Mouse (Mus musculus): ENCODE data around the gene Apoc2. TPM values are rescaled to one million over a fixed set of nuclear protein-coding genes. Genes with fewer than 3 reads are reported as not detected.
"Not testable (repeated sequence)": the region's sequence is repeated elsewhere in the genome, so short reads cannot be mapped to it uniquely, and the experiment has no call there.

The Apoc2 gene
- polyA plus RNA-seq, 1 experiment from 2014 or later = 4.9 TPM

- no peak for ATAC-seq (replicated peaks; ENCODE audit: insufficient number of reproducible peaks, low FRiP score, low TSS enrichment)
- H3K36me3 ChIP-seq (ENCODE audit: control insufficient read depth, insufficient read depth, low read length) = no peaks in the 10 kb centered on the region
- peaks cover 18% of the 10 kb centered on the region for H3K4me1 ChIP-seq (ENCODE audit: control insufficient read depth, insufficient read depth, low read length)
- no peak overlapping the region for H3K9ac ChIP-seq (ENCODE audit: low read depth, low read length)
- no peak overlapping the region for H3K4me3 ChIP-seq (ENCODE audit: low read depth, low read length)
- H3K27ac ChIP-seq (ENCODE audit: low read depth, low read length) = no peak overlapping the region
- no peak overlapping the region for H3K4me2 ChIP-seq
- H3K9me3 ChIP-seq (replicated peaks; ENCODE audit: control insufficient read depth, low read length) = no peaks in the 10 kb centered on the region
- H3K27me3 ChIP-seq (ENCODE audit: control insufficient read depth, insufficient read depth, low read length) = no peaks in the 10 kb centered on the region
- WGBS (ENCODE audit: insufficient replicate concordance) = 93% methylated on average over 2 of the region's 2 CpGs
Observed at GRCm38 (mm10) chr7:19688611-19689010, 10.9 kb upstream of the Apoc2 start.

GRCm38 (mm10) chr7:19688101-19688500, 10.4 kb upstream of the Apoc2 start:
- H3K27ac ChIP-seq (ENCODE audit: low read depth, low read length) = no peak overlapping the region
- H3K27me3 ChIP-seq (ENCODE audit: control insufficient read depth, insufficient read depth, low read length) = no peaks in the 10 kb centered on the region
- no peaks in the 10 kb centered on the region for H3K36me3 ChIP-seq (ENCODE audit: control insufficient read depth, insufficient read depth, low read length)
- no peak overlapping the region for H3K4me2 ChIP-seq
- H3K4me1 ChIP-seq (ENCODE audit: control insufficient read depth, insufficient read depth, low read length) = peaks cover 13% of the 10 kb centered on the region
- WGBS (ENCODE audit: insufficient replicate concordance) = 89% methylated on average over 10 of the region's 10 CpGs
- H3K9ac ChIP-seq (ENCODE audit: low read depth, low read length) = no peak overlapping the region
- H3K9me3 ChIP-seq (replicated peaks; ENCODE audit: control insufficient read depth, low read length) = no peaks in the 10 kb centered on the region
- ATAC-seq (replicated peaks; ENCODE audit: insufficient number of reproducible peaks, low FRiP score, low TSS enrichment) = no peak
- no peak overlapping the region for H3K4me3 ChIP-seq (ENCODE audit: low read depth, low read length)

GRCm38 (mm10) chr7:19686927-19687583, 9.3 kb upstream of the Apoc2 start:
- ATAC-seq (replicated peaks; ENCODE audit: insufficient number of reproducible peaks, low FRiP score, low TSS enrichment) = not testable (repeated sequence)

GRCm38 (mm10) chr7:19686521-19686920, 8.8 kb upstream of the Apoc2 start:
- no peaks in the 10 kb centered on the region for H3K9me3 ChIP-seq (replicated peaks; ENCODE audit: control insufficient read depth, low read length)
- no peak overlapping the region for H3K27ac ChIP-seq (ENCODE audit: low read depth, low read length)
- 83% methylated on average over 6 of the region's 6 CpGs for WGBS (ENCODE audit: insufficient replicate concordance)
- ATAC-seq (replicated peaks; ENCODE audit: insufficient number of reproducible peaks, low FRiP score, low TSS enrichment) = no peak
- no peaks in the 10 kb centered on the region for H3K36me3 ChIP-seq (ENCODE audit: control insufficient read depth, insufficient read depth, low read length)
- no peak overlapping the region for H3K4me2 ChIP-seq
- no peaks in the 10 kb centered on the region for H3K4me1 ChIP-seq (ENCODE audit: control insufficient read depth, insufficient read depth, low read length)
- no peaks in the 10 kb centered on the region for H3K27me3 ChIP-seq (ENCODE audit: control insufficient read depth, insufficient read depth, low read length)
- H3K4me3 ChIP-seq (ENCODE audit: low read depth, low read length) = no peak overlapping the region
- no peak overlapping the region for H3K9ac ChIP-seq (ENCODE audit: low read depth, low read length)

More at GRCm38 (mm10) chr7:19686927-19687583, 9.3 kb upstream of the Apoc2 start:
- 47% methylated on average over 8 of the region's 8 CpGs for WGBS (ENCODE audit: insufficient replicate concordance)
- not testable (repeated sequence) for H3K36me3 ChIP-seq (ENCODE audit: control insufficient read depth, insufficient read depth, low read length); H3K4me3 ChIP-seq (ENCODE audit: low read depth, low read length); H3K4me2 ChIP-seq; H3K27me3 ChIP-seq (ENCODE audit: control insufficient read depth, insufficient read depth, low read length); H3K9me3 ChIP-seq (replicated peaks; ENCODE audit: control insufficient read depth, low read length); H3K9ac ChIP-seq (ENCODE audit: low read depth, low read length); H3K4me1 ChIP-seq (ENCODE audit: control insufficient read depth, insufficient read depth, low read length); H3K27ac ChIP-seq (ENCODE audit: low read depth, low read length)

- Histone ChIP-seq H3K4me3 (ENCODE audit: low read depth, low read length) (no peak overlapping the region), H3K36me3 (ENCODE audit: control insufficient read depth, insufficient read depth, low read length) (no peaks in the 10 kb centered on the region), H3K9me3 (replicated peaks; ENCODE audit: control insufficient read depth, low read length) (no peaks in the 10 kb centered on the region), H3K4me1 (ENCODE audit: control insufficient read depth, insufficient read depth, low read length) (0 out of 2 replicates have a peak, but pooled peaks cover 3% of the 10 kb centered on the region), H3K9ac (ENCODE audit: low read depth, low read length) (no peak overlapping the region; the same call in 1 of the 2 replicates), H3K27ac (ENCODE audit: low read depth, low read length) (no peak overlapping the region), H3K27me3 (ENCODE audit: control insufficient read depth, insufficient read depth, low read length) (no peaks in the 10 kb centered on the region), H3K4me2 (no peak overlapping the region)
- WGBS (ENCODE audit: insufficient replicate concordance) = 63% methylated on average over 4 of the region's 4 CpGs
- ATAC-seq (replicated peaks; ENCODE audit: insufficient number of reproducible peaks, low FRiP score, low TSS enrichment) = no peak
Observed at GRCm38 (mm10) chr7:19685374-19685773, 7.6 kb upstream of the Apoc2 start.

GRCm38 (mm10) chr7:19683771-19684201, 6.0 kb upstream of the Apoc2 start:
- H3K36me3 ChIP-seq (ENCODE audit: control insufficient read depth, insufficient read depth, low read length) = no peaks in the 10 kb centered on the region
- no peak overlapping the region for H3K9ac ChIP-seq (ENCODE audit: low read depth, low read length)
- H3K4me3 ChIP-seq (ENCODE audit: low read depth, low read length) = no peak overlapping the region
- H3K27me3 ChIP-seq (ENCODE audit: control insufficient read depth, insufficient read depth, low read length) = no peaks in the 10 kb centered on the region
- H3K9me3 ChIP-seq (replicated peaks; ENCODE audit: control insufficient read depth, low read length) = no peaks in the 10 kb centered on the region
- H3K27ac ChIP-seq (ENCODE audit: low read depth, low read length) = no peak overlapping the region
- H3K4me2 ChIP-seq = no peak overlapping the region
- H3K4me1 ChIP-seq (ENCODE audit: control insufficient read depth, insufficient read depth, low read length) = 0 out of 2 replicates have a peak, but pooled peaks cover 3% of the 10 kb centered on the region
- 82% methylated on average over 6 of the region's 6 CpGs for WGBS (ENCODE audit: insufficient replicate concordance)
- no peak for ATAC-seq (replicated peaks; ENCODE audit: insufficient number of reproducible peaks, low FRiP score, low TSS enrichment)

GRCm38 (mm10) chr7:19682979-19683378, 5.2 kb upstream of the Apoc2 start:
- no peak overlapping the region for H3K9ac ChIP-seq (ENCODE audit: low read depth, low read length)
- H3K27me3 ChIP-seq (ENCODE audit: control insufficient read depth, insufficient read depth, low read length) = no peaks in the 10 kb centered on the region
- no peak for ATAC-seq (replicated peaks; ENCODE audit: insufficient number of reproducible peaks, low FRiP score, low TSS enrichment)
- no peaks in the 10 kb centered on the region for H3K9me3 ChIP-seq (replicated peaks; ENCODE audit: control insufficient read depth, low read length)
- H3K27ac ChIP-seq (ENCODE audit: low read depth, low read length) = no peak overlapping the region
- H3K36me3 ChIP-seq (ENCODE audit: control insufficient read depth, insufficient read depth, low read length) = no peaks in the 10 kb centered on the region
- 71% methylated on average over 3 of the region's 3 CpGs for WGBS (ENCODE audit: insufficient replicate concordance)
- H3K4me3 ChIP-seq (ENCODE audit: low read depth, low read length) = no peak overlapping the region
- no peak overlapping the region for H3K4me2 ChIP-seq
- H3K4me1 ChIP-seq (ENCODE audit: control insufficient read depth, insufficient read depth, low read length) = 0 out of 2 replicates have a peak, but pooled peaks cover 3% of the 10 kb centered on the region

GRCm38 (mm10) chr7:19681202-19681694, 3.5 kb upstream of the Apoc2 start, which contains the start of the genes Gm44805 and Apoc4:
Gene Gm44805 (minus strand): TSS chr7:19681423.
Gene Apoc4 (minus strand): TSS chr7:19681479.
- Histone ChIP-seq H3K4me1 (ENCODE audit: control insufficient read depth, insufficient read depth, low read length) (0 out of 2 replicates have a peak, but pooled peaks cover 3% of the 10 kb centered on the region), H3K27ac (ENCODE audit: low read depth, low read length) (no peak within 1 kb of the TSS), H3K4me2 (no peak within 1 kb of the TSS), H3K36me3 (ENCODE audit: control insufficient read depth, insufficient read depth, low read length) (no peaks in the 10 kb centered on the region), H3K4me3 (ENCODE audit: low read depth, low read length) (no peak within 1 kb of the TSS), H3K9me3 (replicated peaks; ENCODE audit: control insufficient read depth, low read length) (no peaks in the 10 kb centered on the region), H3K27me3 (ENCODE audit: control insufficient read depth, insufficient read depth, low read length) (no peaks in the 10 kb centered on the region), H3K9ac (ENCODE audit: low read depth, low read length) (no peak within 1 kb of the TSS)
- no peak for ATAC-seq (replicated peaks; ENCODE audit: insufficient number of reproducible peaks, low FRiP score, low TSS enrichment)
- 50% methylated on average over 8 of the region's 8 CpGs for WGBS (ENCODE audit: insufficient replicate concordance)

GRCm38 (mm10) chr7:19680702-19681101, 3.0 kb upstream of the Apoc2 start:
- no peak overlapping the region for H3K9ac ChIP-seq (ENCODE audit: low read depth, low read length)
- 88% methylated on average over 2 of the region's 2 CpGs for WGBS (ENCODE audit: insufficient replicate concordance)

More at GRCm38 (mm10) chr7:19680702-19681101, 3.0 kb upstream of the Apoc2 start:
- no peak overlapping the region for H3K4me3 ChIP-seq (ENCODE audit: low read depth, low read length)
- no peak overlapping the region for H3K27ac ChIP-seq (ENCODE audit: low read depth, low read length)
- 0 out of 2 replicates have a peak, but pooled peaks cover 3% of the 10 kb centered on the region for H3K4me1 ChIP-seq (ENCODE audit: control insufficient read depth, insufficient read depth, low read length)
- no peaks in the 10 kb centered on the region for H3K27me3 ChIP-seq (ENCODE audit: control insufficient read depth, insufficient read depth, low read length)
- H3K9me3 ChIP-seq (replicated peaks; ENCODE audit: control insufficient read depth, low read length) = no peaks in the 10 kb centered on the region
- no peak overlapping the region for H3K4me2 ChIP-seq
- H3K36me3 ChIP-seq (ENCODE audit: control insufficient read depth, insufficient read depth, low read length) = no peaks in the 10 kb centered on the region
- ATAC-seq (replicated peaks; ENCODE audit: insufficient number of reproducible peaks, low FRiP score, low TSS enrichment) = no peak
